Mouse (Mus musculus) CH12.LX (cell line): Measurements from ENCODE around the gene Trio.

Source experiments
- BHLHE40 ChIP-seq: IDR thresholded peaks from 2 replicates; pipeline ENCODE4 v1.6.1; 2011; ENCODE audit warnings: mild to moderate bottlenecking, low read depth, low read length, improper control_type of control experiment
- CHD1 ChIP-seq: IDR thresholded peaks from 2 replicates; pipeline ENCODE4 v1.6.1; 2012; ENCODE audit warnings: low read depth, low read length, improper control_type of control experiment, inconsistent platforms
- CHD2 ChIP-seq: IDR thresholded peaks from 2 replicates; pipeline ENCODE4 v1.6.1; 2011; ENCODE audit warnings: low read length, improper control_type of control experiment
- CTCF ChIP-seq, 2 experiments: IDR thresholded peaks in 1 of 2; conservative IDR thresholded peaks in 1 of 2; 2 replicates each; pipeline ENCODE4 v1.5.1; 2011 to 2012; ENCODE audit warnings: low read depth in 2 of 2, low read length in 2 of 2, improper control_type of control experiment in 1 of 2, inconsistent platforms in 1 of 2, mild to moderate bottlenecking in 1 of 2, moderate library complexity in 1 of 2
- EP300 ChIP-seq: IDR thresholded peaks from 2 replicates; pipeline ENCODE4 v1.6.1; 2011; ENCODE audit warnings: low read length, improper control_type of control experiment
- JUND ChIP-seq: conservative IDR thresholded peaks from 2 replicates; pipeline ENCODE4 v1.6.1; 2011; ENCODE audit warnings: low read depth, low read length, improper control_type of control experiment
- MYC ChIP-seq: IDR thresholded peaks from 2 replicates; pipeline ENCODE4 v1.6.1; 2011; ENCODE audit warnings: low read depth, mild to moderate bottlenecking, improper control_type of control experiment, low read length
- NELFE ChIP-seq: IDR thresholded peaks from 2 replicates; pipeline ENCODE4 v1.6.1; 2011; ENCODE audit warnings: low read depth, low read length, improper control_type of control experiment
- NRF1 ChIP-seq: IDR thresholded peaks from 2 replicates; pipeline ENCODE4 v1.6.1; 2014; ENCODE audit warnings: low read depth, mild to moderate bottlenecking, inconsistent platforms, low read length, improper control_type of control experiment, moderate library complexity
- POLR2A ChIP-seq: IDR thresholded peaks from 2 replicates; pipeline ENCODE4 v1.6.1; 2011; ENCODE audit warnings: low read depth, mild to moderate bottlenecking, improper control_type of control experiment, low read length
- SMC3 ChIP-seq: IDR thresholded peaks from 2 replicates; pipeline ENCODE4 v1.6.1; 2011; ENCODE audit warnings: low read depth, low read length, improper control_type of control experiment
- TBP ChIP-seq: conservative IDR thresholded peaks from 2 replicates; pipeline ENCODE4 v1.6.1; 2011; ENCODE audit warnings: low read depth, low read length, improper control_type of control experiment
- TCF12 ChIP-seq: IDR thresholded peaks from 2 replicates; pipeline ENCODE4 v1.6.1; 2014; ENCODE audit warnings: low read depth, mild to moderate bottlenecking, inconsistent platforms, low read length, improper control_type of control experiment
- ZNF384 ChIP-seq: IDR thresholded peaks from 2 replicates; pipeline ENCODE4 v1.6.1; 2012; ENCODE audit warnings: low read depth, low read length, improper control_type of control experiment, inconsistent platforms

DNA sequence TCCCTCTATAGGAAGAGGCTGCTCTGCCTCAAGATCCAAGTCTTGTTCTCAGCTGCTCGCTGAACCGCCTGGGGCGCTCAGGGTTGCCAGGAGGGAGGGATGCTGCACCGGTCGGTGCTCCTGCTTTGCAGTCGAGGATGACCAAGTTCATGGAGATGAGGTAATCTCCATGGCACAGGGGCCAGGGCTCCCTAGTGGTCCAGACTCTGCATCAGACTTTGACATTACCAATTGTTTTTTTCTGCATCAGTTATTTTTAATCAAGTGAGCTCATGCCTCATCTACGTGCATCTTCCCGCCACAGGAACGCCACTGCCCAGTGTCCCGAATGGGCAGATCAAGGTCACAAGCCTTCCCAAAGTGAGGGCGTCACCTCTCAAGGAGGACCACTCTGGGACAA lies 239.2 kb downstream of the Trio start:
- TF ChIP-seq CHD2 (no peak), ZNF384 (no peak), BHLHE40 (no peak), SMC3 (no peak), TCF12 (no peak), CTCF (conservative IDR thresholded peaks at IDR 0.05 in 1 of 2, IDR thresholded peaks at IDR 0.05 in 1 of 2; ENCODE audit: low read depth in 2 of 2, low read length in 2 of 2) (no peak), MYC (no peak), EP300 (no peak), TBP (no peak), CHD1 (no peak), JUND (no peak), POLR2A (no peak), NELFE (no peak), NRF1 (no peak)
